Mouse (Mus musculus) gastrocnemius, adult 2 months (tissue): Measurements from ENCODE around the gene AI467606. TPM values are rescaled to one million over a fixed set of nuclear protein-coding genes. Genes with fewer than 3 reads are reported as not detected.
"Not testable (repeated sequence)": the region's sequence is repeated elsewhere in the genome, so short reads cannot be mapped to it uniquely, and the experiment has no call there.

ENCODE experiments used
- DNase-seq: peaks from one replicate; pipeline ENCODE4 v3.0.0; 2022
- H3K27ac ChIP-seq: fragments of 200-600 bp; 2 replicates; pipeline ENCODE4 v1.8.1; 2022; ENCODE audit warnings: mild to moderate bottlenecking
- H3K4me3 ChIP-seq: fragments of 200-600 bp; 2 replicates; pipeline ENCODE4 v1.8.1; 2022; ENCODE audit warnings: mild to moderate bottlenecking, moderate library complexity
- CTCF ChIP-seq: fragments of 200-600 bp; IDR thresholded peaks from 2 replicates; pipeline ENCODE4 v1.8.1; 2022; ENCODE audit warnings: antibody characterized with exemption, mild to moderate bottlenecking, moderate library complexity
- intact Hi-C: fragments of 180-260 bp; cut with DNase I; formaldehyde crosslinking; loops from one replicate; pipeline ENCODE4 v1.15.1; 2025
- total RNA-seq, 2 experiments: library from RNA; stranded (reverse); gene quantifications; 2 replicates each; pipeline ENCODE4 v1.2.3; 2021

Gene AI467606
- total RNA-seq, 2 experiments from 2014 or later, result 0.51 to 0.92 TPM

DNA sequence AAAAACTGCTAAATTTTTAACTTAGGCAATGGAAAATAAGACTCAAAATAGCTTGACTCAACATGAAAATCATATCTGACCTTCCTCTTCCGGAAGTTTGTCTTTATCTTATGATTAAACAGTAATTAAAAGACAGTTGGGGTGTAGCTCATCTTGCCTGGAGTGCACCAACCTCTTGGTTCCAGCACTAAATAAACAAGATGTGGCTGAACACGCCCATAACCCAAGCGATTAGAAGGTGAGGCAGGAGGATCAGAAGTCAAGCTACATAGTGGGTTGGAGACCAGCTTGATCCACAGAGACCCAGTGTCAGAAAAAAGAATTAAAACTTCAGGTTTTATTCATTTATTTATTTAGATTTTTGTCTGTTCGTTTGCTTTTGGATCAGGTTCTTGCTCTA lies 7.5 kb upstream of the AI467606 start:
- no peak overlapping the region for H3K27ac ChIP-seq
- no peak overlapping the region for H3K4me3 ChIP-seq
- DNase-seq, result no peak
- no peak for TF ChIP-seq CTCF
- intact Hi-C loops, result no loop called here

DNA sequence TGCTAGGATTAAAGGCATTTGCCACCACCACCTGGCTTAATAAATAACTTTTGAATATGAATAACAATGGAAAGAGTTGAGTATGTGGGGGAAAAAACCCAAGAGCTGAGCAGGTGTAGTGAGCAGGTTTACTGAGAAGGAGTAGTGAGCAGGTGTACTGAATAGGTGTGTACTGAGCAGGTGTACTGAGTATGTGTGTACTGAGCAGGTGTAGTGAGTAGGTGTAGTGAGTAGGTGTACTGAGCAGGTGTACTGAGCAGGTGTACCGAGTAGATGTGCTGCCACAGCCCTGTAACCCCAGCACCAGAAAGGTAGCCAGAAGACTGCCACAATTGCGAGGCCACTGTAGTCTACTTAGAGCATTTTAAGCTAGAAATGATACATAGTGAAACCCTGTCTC lies 6.4 kb upstream of the AI467606 start:
- intact Hi-C loops, result no loop called here
- DNase-seq, result no peak
- TF ChIP-seq CTCF, result no peak
- no peak overlapping the region for H3K4me3 ChIP-seq
- H3K27ac ChIP-seq, result no peak overlapping the region

DNA sequence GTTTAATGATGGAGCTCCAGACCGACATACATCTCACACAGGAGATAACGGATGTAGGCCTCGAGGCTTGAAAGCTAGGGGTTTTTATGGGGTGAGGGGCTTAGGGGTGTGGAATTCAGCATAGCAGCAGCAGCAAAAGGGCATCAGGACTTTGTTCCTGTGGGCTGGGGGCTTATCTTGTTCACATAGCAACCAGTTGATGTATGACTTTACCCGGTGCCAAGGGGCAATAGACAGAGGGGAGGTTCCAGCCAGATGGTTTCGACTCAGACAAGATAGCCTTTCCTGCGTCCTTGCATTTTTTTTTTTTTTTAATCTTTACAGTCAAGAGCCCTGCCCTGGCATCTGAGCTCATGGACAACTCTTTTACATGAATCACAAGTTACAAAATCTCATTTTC lies 5.4 kb upstream of the AI467606 start:
- H3K4me3 ChIP-seq, intact Hi-C loops, H3K27ac ChIP-seq, DNase-seq: not testable (repeated sequence)

DNA sequence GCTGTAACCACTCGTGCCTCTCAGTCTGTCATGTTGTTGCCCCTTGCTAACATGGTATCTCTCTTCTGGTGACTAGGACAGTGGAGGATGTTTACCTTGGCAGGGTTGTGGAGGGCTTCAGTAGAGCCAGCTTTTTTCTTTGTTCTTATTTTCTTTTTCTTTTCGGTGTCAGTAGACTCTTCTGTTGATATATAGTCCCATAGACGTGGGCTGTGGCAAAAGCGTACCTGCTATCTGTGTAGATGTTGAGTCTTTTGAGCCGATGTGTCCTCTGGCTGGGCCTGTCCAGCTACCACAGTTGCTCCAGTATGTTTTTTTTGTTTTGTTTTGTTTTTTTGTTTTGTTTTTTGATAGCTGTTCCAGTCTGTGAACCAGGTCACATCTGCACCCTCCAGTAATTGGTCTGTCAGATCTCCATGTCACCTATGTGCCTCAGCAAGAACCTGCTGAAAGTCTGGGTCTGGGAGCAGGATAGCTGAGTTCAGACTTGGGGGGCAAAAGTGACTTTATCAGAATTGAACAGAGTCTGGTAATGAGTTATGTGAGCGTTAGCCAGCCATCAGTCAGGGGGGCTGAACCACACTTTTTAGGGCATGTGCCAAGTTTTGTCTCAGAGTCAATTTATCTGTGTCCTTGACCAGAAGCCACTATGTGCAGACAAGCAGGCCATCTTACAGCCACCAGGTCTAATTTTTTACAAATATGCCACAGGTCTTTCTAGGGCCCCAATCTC lies 3.7 kb upstream of the AI467606 start, which contains the start of gene Zg16:
Gene Zg16 (minus strand): TSS at position 51 of the 733 bp plus-strand sequence.
- intact Hi-C loops, DNase-seq, H3K27ac ChIP-seq, H3K4me3 ChIP-seq: not testable (repeated sequence)

DNA sequence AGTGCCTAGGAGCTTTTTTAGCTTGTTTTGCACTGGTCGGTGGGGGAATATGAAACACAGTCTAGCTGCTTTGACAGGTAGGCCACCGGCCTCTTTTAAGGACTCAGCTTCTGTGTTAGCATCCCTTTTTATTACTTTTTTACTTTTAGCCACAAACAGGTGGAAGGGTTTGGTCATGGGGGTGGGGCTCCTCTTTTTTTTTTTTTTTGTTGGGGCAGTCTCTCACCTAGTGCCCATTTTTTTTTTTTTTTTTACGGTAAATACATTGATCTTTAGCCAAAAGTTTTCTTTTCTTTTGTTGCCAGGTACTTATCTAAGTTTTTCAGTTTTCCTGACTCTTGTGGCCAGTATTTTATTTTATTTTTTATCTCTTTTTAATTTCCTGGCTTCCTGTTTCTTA lies 3.1 kb upstream of the AI467606 start:
- no peak for TF ChIP-seq CTCF
- H3K4me3 ChIP-seq, result no peak overlapping the region
- DNase-seq, result no peak
- H3K27ac ChIP-seq, result no peak overlapping the region
- intact Hi-C loops, result no loop called here

DNA sequence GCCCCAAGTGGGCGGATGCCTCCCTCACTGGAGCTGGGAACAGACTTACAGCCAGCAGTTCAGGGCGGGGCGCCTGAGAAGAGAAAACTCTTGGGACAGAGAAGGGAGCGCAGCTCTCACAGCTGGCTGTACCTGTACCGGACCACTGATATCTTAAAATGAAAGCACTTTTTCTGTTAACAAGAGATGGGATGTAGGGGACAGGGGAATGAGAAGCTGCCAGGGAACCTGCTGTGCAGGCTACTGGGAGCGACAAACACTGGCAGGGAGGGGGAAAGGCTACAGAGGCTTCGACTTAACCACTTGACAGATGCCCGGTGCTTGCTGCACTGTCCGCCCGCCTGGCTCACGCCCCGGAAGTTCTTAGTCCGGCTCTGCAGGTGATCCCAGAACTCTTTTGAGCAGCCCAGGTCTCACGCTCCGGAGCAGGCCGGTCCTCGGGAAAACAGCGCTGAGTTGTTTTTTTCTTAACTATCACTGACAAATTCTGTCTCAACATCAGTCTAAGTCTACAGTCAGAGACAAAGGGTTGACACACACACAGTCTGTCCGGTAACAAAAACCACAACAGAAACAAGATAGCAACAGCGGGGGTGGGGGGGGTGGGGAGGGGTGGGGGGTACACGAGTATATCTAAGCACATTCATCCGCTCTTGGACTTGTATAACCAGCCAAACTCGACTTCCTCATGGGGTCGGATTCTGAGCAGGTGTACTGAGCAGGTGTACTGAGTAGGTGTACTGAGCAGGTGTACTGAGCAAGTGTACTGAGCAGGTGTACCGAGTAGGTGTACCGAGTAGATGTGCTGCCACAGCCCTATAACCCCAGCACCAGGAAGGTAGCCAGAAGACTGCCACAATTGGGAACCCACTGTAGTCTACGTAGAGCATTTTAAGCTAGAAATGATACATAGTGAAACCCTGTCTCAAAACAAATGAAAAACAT lies 2.0 kb upstream of the AI467606 start:
- TF ChIP-seq CTCF, result no peak
- Histone ChIP-seq H3K4me3 (peak overlapping the region; percentile 57), H3K27ac (peak overlapping the region; percentile 41)
- DNase-seq, result no peak
- intact Hi-C loops, result no loop called here

DNA sequence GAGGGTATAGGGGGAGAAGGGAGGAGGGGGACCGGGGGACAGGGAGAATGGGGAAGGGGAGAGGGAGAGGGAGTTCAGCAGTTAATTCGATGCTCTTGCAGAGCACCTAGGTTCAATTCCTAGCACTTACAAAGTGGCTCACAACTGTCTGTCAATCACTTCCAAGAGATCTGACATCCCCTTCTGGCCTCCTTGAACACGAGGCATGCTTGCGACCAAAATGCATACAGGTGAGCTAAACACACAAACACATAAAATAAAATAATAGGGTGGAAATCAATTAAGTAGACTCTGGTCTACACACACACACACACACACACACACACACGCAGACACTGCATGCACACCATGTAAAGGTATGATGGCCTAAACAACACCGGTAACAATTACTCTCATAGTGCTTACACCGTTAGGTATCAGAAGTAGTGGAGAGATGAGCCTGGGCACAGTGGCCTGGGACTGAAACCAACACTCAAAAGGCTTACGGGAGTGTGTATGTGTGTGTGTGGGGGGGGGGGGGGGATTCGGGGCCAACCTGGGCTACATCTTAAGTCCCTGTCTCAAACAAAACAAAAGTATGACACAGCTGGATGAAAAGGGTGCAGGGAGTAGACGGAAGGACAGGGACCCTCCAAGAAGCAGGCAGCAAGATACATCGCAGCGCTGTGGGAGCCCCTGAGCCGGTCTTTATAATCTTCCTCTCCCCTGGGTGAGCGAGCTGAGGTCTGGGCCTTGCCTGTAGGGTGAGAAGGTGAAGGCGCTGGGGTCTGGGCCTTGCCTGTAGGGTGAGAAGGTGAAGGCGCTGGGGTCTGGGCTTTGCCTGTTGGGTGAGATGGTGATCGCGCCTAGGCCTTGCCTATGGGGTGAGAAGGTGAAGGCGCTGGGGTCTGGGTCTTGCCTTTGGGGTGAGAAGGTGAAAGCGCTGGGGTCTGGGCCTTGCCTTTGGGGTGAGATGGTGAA lies 725 bp upstream of the AI467606 start:
- Histone ChIP-seq H3K4me3 (no peak overlapping the region), H3K27ac (peak overlapping the region; percentile 35; the same call in 1 of the 2 replicates)
- intact Hi-C loops, result no loop called here

DNA sequence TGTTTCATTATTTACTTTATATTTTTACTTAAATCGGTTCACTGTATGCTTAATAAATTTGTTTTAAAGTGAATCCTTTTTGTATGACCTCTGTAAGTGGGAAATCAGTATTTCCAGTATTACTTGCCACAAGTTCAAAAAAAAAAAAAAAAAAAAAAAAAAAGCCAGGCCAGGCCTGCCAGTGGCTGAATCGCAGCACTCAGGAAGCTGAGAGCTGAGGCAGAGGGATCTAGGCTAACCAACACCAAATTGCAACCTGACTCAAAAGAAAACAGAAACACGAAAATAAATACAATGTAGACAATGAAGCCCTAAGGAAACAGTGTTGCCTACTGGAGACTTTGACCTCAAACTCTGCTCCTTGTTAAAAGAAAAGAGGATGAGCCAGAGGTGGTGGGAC lies 2.8 kb downstream of the AI467606 start:
- intact Hi-C loops, result no loop called here
- DNase-seq, result no peak
- no peak overlapping the region for H3K27ac ChIP-seq
- no peak overlapping the region for H3K4me3 ChIP-seq
- no peak for TF ChIP-seq CTCF

More for the DNA sequence above, 725 bp upstream of the AI467606 start:
- DNase-seq, result no peak
- no peak for TF ChIP-seq CTCF

DNA sequence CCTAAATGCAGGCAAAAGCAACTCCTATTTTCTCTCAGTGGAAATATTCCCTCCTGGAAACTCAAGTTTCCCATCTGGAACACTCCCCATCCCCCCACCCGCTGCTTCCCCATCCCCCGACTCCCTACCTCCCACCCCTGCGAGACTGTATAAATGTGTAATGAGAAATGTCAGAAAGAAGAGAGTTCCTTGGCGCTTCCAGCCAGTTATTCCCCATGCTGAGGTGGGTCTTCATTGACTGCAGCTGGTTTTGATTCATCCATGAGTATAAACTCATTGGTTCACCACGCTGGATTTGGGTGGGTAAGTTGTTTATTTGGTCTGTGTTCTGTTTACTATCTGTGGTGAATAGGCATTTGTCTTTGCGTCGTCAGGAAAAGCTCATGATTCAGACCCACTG lies 5.3 kb downstream of the AI467606 start:
- DNase-seq, result no peak
- Histone ChIP-seq H3K4me3 (no peak overlapping the region), H3K27ac (no peak overlapping the region)
- no peak for TF ChIP-seq CTCF
- intact Hi-C loops, result no loop called here

DNA sequence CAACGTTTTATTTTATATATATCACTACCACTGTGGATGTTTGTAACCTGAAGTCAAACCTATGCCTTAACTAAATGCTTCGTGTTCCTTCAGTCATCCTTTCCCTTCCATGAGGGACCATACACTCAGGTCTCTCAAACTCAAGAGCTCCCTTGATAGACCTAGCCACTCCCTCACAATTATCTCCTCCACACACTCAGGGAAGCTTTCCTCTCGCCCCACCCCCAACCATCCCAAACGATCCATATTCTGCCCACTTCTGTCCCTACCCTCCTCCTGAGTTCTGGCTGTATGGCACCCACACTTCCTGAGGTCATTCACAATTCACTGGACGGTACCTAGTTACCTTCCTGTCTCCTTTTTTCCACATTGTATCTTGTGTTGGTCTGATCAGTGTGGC lies 7.4 kb downstream of the AI467606 start:
- no peak overlapping the region for H3K4me3 ChIP-seq
- H3K27ac ChIP-seq, result no peak overlapping the region
- intact Hi-C loops, result no loop called here
- no peak for TF ChIP-seq CTCF
- no peak for DNase-seq

DNA sequence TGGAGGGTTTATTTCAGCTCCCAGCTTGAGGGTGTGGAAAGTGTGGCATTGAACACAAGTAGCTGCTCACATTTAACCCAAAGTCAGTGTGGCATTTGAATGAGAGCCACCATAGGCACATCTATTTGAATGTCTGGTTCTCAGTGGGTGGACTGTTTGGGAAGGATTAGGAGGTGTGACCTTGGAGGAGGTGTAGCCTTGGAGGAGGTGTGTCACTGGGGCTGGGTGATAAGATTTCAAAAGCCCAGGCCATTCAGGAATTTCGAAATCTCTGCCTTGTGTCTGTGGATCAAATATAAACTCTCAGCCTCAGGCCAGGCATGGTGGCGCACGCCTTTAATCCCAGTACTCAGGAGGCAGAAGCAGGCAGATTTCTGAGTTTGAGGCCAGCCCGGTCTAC lies 7.8 kb downstream of the AI467606 start:
- Histone ChIP-seq H3K4me3 (no peak overlapping the region), H3K27ac (no peak overlapping the region)
- DNase-seq, result no peak
- intact Hi-C loops, result no loop called here
- TF ChIP-seq CTCF, result no peak

DNA sequence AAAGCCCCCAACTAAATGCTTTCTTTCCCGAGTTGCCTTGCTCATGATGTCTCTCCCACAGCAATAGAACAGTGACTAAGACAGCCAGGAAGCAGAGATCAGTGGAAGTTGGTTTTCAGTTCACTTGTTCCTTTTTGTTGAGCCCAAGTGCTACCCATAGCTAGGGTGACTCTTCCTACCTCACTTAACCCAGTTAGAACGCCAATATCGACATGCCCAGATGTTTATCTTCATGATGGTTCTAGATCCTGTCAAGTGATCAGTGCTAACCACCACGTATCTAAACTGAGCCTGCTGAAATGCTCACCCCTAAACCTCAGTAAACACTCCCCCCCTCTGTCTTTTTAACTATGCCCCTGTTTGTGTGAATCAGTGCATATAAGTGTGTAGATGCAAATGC lies 8.4 kb downstream of the AI467606 start:
- DNase-seq, result no peak
- Histone ChIP-seq H3K27ac (no peak overlapping the region), H3K4me3 (no peak overlapping the region)
- no peak for TF ChIP-seq CTCF
- intact Hi-C loops, result no loop called here
